Mouse (Mus musculus) bone marrow macrophage, adult 2 months (primary cell): ENCODE results near the gene Fars2.

Source experiments
- CTCF ChIP-seq: IDR thresholded peaks from 2 replicates; pipeline ENCODE4 v1.5.1; 2012; ENCODE audit warnings: low read depth, mild to moderate bottlenecking, low read length, moderate library complexity
- POLR2A ChIP-seq: IDR thresholded peaks from 2 replicates; pipeline ENCODE4 v1.6.1; 2012; ENCODE audit warnings: mild to moderate bottlenecking, low read depth, low read length, borderline replicate concordance

GRCm38 (mm10) chr13:36087427-36087826 lies 29.8 kb upstream of the Fars2 start:
- TF ChIP-seq CTCF (no peak), POLR2A (no peak)
